Mouse (Mus musculus) intestine, embryonic 15.5 days (tissue): ENCODE measurements around the gene Ndufv3. TPM values are rescaled to one million over a fixed set of nuclear protein-coding genes. Genes with fewer than 3 reads are reported as not detected.
A peak's percentile ranks its signal among the peaks of the same experiment; 100 is the strongest.

Experiments used
- ATAC-seq: fragments of 200-750 bp; cut with Nextera tagmentation; 2 replicates; pipeline ENCODE4 v1.8.0; 2017; ENCODE audit warnings: moderate TSS enrichment, moderate library complexity
- H3K27ac ChIP-seq: fragments of 300-500 bp; sonication (generic); 2 replicates; pipeline ENCODE4 v1.5.1; 2015; ENCODE audit warnings: mild to moderate bottlenecking, inconsistent platforms
- H3K27me3 ChIP-seq: fragments of 300-500 bp; sonication (generic); replicated peaks from 2 replicates; pipeline ENCODE4 v1.6.1; 2015; ENCODE audit warnings: inconsistent platforms
- H3K36me3 ChIP-seq: fragments of 300-500 bp; sonication (generic); 2 replicates; pipeline ENCODE4 v1.6.1; 2015; ENCODE audit warnings: inconsistent platforms
- H3K4me1 ChIP-seq: fragments of 300-500 bp; sonication (generic); replicated peaks from 2 replicates; pipeline ENCODE4 v1.6.1; 2015; ENCODE audit warnings: inconsistent platforms
- H3K4me2 ChIP-seq: fragments of 300-500 bp; sonication (generic); replicated peaks from 2 replicates; pipeline ENCODE4 v1.6.1; 2015; ENCODE audit warnings: mild to moderate bottlenecking, inconsistent platforms
- H3K4me3 ChIP-seq: fragments of 300-500 bp; sonication (generic); replicated peaks from 2 replicates; pipeline ENCODE4 v1.5.1; 2015; ENCODE audit warnings: inconsistent platforms
- H3K9ac ChIP-seq: fragments of 300-500 bp; sonication (generic); 2 replicates; pipeline ENCODE4 v1.6.1; 2015; ENCODE audit warnings: inconsistent platforms
- H3K9me3 ChIP-seq: fragments of 300-500 bp; sonication (generic); 2 replicates; pipeline ENCODE4 v1.6.1; 2016; ENCODE audit warnings: inconsistent platforms
- WGBS: fragments of 180-500 bp; shearing (Covaris S2); methylation state at CpG from one replicate; pipeline ENCODE4 v1.1.7; 2015; 5-methylcytosine and 5-hydroxymethylcytosine counted together
- polyA plus RNA-seq: library from polyadenylated mRNA; unstranded; fragments of >200 nt; fragmentation: Nextera tagmentation; extraction: Ambion mirVana; gene quantifications from 2 replicates; pipeline ENCODE4 v1.2.1, GENCODE M21; 2015

Ndufv3 gene
- polyA plus RNA-seq, 1 experiment from 2014 or later: 404 TPM

GRCm38 (mm10) chr17:31499725-31500124 lies 20.2 kb upstream of the Ndufv3 start:
- no peak overlapping the region for H3K9ac ChIP-seq
- H3K36me3 ChIP-seq: peaks cover 63% of the 10 kb centered on the region
- WGBS: 93% methylated on average over 12 of the region's 12 CpGs
- no peak overlapping the region for H3K27ac ChIP-seq
- H3K4me2 ChIP-seq: no peak overlapping the region
- no peak overlapping the region for H3K4me3 ChIP-seq
- no peaks in the 10 kb centered on the region for H3K4me1 ChIP-seq
- no peak for ATAC-seq
- no peaks in the 10 kb centered on the region for H3K27me3 ChIP-seq
- no peaks in the 10 kb centered on the region for H3K9me3 ChIP-seq

DNA sequence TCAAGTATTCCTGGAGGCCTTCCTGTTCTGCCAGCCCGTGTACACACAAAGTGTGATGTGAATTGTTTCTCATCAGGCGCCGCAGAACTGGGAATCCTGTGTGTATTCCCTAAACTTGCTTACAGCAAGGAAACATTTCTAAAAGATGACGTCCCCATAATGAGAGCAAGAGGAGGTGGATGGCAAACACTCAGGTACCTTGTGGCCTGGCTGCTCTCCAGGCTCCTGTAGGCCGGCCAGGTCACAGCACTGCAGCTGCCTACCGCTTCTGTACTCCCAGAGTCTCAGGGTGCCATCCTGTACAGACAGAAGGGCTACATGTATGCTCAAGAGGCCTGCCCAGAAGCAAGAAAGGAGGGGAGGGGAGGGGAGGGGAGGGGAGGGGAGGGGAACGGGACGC lies 19.5 kb upstream of the Ndufv3 start:
- Histone ChIP-seq H3K9me3 (no peaks in the 10 kb centered on the region), H3K4me3 (no peak overlapping the region), H3K27me3 (no peaks in the 10 kb centered on the region), H3K9ac (no peak overlapping the region), H3K27ac (no peak overlapping the region), H3K4me2 (no peak overlapping the region), H3K4me1 (no peaks in the 10 kb centered on the region), H3K36me3 (peaks cover 63% of the 10 kb centered on the region)
- ATAC-seq: no peak
- 92% methylated on average over 8 of the region's 8 CpGs for WGBS

GRCm38 (mm10) chr17:31500908-31501307 lies 19.0 kb upstream of the Ndufv3 start:
- WGBS: 85% methylated on average over 3 of the region's 3 CpGs
- Histone ChIP-seq H3K9ac (no peak overlapping the region), H3K27me3 (no peaks in the 10 kb centered on the region), H3K4me1 (no peaks in the 10 kb centered on the region), H3K4me3 (no peak overlapping the region), H3K27ac (no peak overlapping the region), H3K4me2 (no peak overlapping the region), H3K36me3 (peaks cover 66% of the 10 kb centered on the region), H3K9me3 (no peaks in the 10 kb centered on the region)
- no peak for ATAC-seq

DNA sequence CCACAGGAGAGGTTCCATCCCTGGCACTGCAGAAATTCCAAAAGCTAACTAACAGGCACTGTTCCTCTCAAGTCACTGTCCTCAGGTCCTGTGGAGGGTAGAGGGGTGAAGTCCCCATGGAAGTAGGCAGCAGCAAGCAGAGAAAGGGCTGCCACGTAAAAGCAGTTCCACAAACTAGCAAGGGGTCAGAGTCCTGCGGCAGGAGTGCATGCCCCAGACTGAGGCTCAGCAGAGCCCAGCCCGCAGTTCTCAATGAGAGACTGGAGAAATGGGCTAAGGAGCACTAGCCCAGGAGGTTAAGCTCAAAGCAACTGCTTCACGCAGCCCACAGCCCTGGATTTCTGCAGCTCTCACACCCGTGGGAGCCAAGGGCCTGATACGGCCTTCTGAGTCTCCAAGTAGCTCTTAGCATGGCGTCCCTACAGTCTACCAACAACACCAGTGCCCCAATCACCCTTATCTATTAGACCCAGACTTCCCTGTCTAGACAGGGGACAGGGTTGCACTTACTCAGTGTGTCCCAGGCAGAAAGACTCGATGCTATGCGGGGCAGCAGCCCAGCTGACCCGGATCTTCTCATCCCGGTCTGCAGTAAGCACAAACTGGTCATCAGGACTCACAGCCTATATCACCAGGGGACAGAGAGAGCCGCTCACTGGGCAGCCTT lies 17.5 kb upstream of the Ndufv3 start:
- no peak for ATAC-seq
- Histone ChIP-seq H3K9me3 (no peaks in the 10 kb centered on the region), H3K27me3 (no peaks in the 10 kb centered on the region), H3K27ac (no peak overlapping the region), H3K4me2 (no peak overlapping the region), H3K36me3 (peaks cover 64% of the 10 kb centered on the region), H3K4me3 (no peak overlapping the region), H3K4me1 (no peaks in the 10 kb centered on the region), H3K9ac (no peak overlapping the region)
- WGBS: 86% methylated on average over 12 of the region's 12 CpGs

GRCm38 (mm10) chr17:31503337-31503736 lies 16.6 kb upstream of the Ndufv3 start:
- 92% methylated on average over 12 of the region's 12 CpGs for WGBS
- no peak for ATAC-seq
- Histone ChIP-seq H3K9ac (no peak overlapping the region), H3K9me3 (no peaks in the 10 kb centered on the region), H3K27me3 (no peaks in the 10 kb centered on the region), H3K4me2 (no peak overlapping the region), H3K4me1 (no peaks in the 10 kb centered on the region), H3K27ac (no peak overlapping the region), H3K4me3 (no peak overlapping the region), H3K36me3 (peaks cover 61% of the 10 kb centered on the region)

DNA sequence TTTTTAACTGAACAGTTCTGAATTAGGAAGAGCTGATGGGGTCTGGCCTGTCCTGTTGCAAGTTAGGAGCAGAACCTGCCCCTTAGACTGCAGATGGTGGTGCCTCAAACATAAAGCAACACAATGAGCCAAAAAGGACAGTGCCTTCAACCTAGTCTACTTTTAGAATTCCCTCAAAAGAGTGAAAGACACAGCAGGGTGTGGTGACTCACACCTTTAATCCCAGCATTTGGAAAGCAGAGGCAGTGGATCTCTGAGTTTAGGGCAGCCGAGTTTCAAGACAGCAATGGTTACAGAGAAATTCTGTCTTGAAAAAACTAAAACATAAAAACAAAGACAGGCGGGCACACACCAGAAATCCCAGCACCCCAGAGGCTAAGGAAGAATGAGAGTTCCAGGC lies 16.0 kb upstream of the Ndufv3 start:
- Histone ChIP-seq H3K27me3 (no peaks in the 10 kb centered on the region), H3K4me2 (no peak overlapping the region), H3K36me3 (peaks cover 59% of the 10 kb centered on the region), H3K27ac (no peak overlapping the region), H3K9ac (no peak overlapping the region), H3K9me3 (no peaks in the 10 kb centered on the region), H3K4me3 (no peak overlapping the region), H3K4me1 (no peaks in the 10 kb centered on the region)
- 80% methylated on average over 2 of the region's 2 CpGs for WGBS
- ATAC-seq: no peak

- no peaks in the 10 kb centered on the region for H3K4me1 ChIP-seq
- H3K4me3 ChIP-seq: no peak overlapping the region
- H3K27me3 ChIP-seq: no peaks in the 10 kb centered on the region
- no peak for ATAC-seq
- WGBS: 82% methylated on average over 5 of the region's 5 CpGs
- H3K4me2 ChIP-seq: no peak overlapping the region
- H3K9ac ChIP-seq: no peak overlapping the region
- H3K9me3 ChIP-seq: no peaks in the 10 kb centered on the region
- H3K27ac ChIP-seq: no peak overlapping the region
- peaks cover 63% of the 10 kb centered on the region for H3K36me3 ChIP-seq
Observed at GRCm38 (mm10) chr17:31505013-31505412, 14.9 kb upstream of the Ndufv3 start.

- 75% methylated on average over 7 of the region's 7 CpGs for WGBS
- H3K27ac ChIP-seq: no peak overlapping the region
Observed at GRCm38 (mm10) chr17:31506282-31506681, 13.6 kb upstream of the Ndufv3 start.

GRCm38 (mm10) chr17:31510944-31511343 lies 9.0 kb upstream of the Ndufv3 start:
- no peak overlapping the region for H3K9ac ChIP-seq
- no peak for ATAC-seq

More at GRCm38 (mm10) chr17:31506282-31506681, 13.6 kb upstream of the Ndufv3 start:
- no peaks in the 10 kb centered on the region for H3K4me1 ChIP-seq
- no peak overlapping the region for H3K4me3 ChIP-seq
- H3K9me3 ChIP-seq: no peaks in the 10 kb centered on the region
- no peaks in the 10 kb centered on the region for H3K27me3 ChIP-seq
- H3K4me2 ChIP-seq: no peak overlapping the region
- ATAC-seq: no peak
- peaks cover 56% of the 10 kb centered on the region for H3K36me3 ChIP-seq
- no peak overlapping the region for H3K9ac ChIP-seq

DNA sequence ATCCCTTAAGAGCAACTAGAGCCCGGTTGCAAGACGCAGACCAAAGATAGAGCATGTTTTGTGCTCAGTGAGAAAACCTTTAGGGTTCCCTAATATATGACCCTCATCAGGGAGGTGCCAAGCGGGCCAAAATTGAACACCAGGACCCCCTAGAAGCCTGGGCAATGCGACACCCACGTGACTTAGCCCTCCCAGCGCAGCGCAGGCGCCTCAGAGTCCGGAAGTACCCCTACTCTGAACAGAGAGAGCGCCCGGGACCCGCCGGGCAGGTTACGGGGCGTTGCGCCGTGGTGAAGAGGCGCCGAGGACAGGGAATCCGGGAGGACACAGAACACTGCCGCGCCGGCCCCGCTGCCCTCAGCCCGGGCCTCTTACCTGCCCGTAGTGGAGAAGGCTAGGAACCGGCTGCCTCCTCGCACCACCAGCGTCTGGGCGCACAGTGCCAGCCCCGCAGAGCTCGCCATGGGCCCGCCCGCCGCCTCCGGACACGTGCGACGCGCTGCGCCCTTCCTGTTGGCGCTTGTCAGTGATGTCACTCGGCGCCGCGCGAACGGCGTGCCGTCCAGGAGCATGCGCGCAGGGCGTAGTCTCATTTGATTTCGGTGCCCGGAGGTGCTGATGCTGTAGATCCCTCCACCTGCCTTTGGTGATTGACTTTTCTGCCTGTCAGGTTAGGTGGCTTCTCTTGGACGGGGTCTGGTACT lies 8.0 kb upstream of the Ndufv3 start:
- Histone ChIP-seq H3K36me3 (peaks cover 24% of the 10 kb centered on the region), H3K9ac (peak overlapping the region; percentile 79), H3K4me1 (no peaks in the 10 kb centered on the region), H3K4me2 (peak overlapping the region; percentile 77), H3K27me3 (no peaks in the 10 kb centered on the region), H3K27ac (peak overlapping the region; percentile 83), H3K4me3 (peak overlapping the region; percentile 88), H3K9me3 (no peaks in the 10 kb centered on the region)
- under 1% methylated on average over 56 of the region's 56 CpGs for WGBS
- ATAC-seq: peak; percentile 98

More at GRCm38 (mm10) chr17:31510944-31511343, 9.0 kb upstream of the Ndufv3 start:
- Histone ChIP-seq H3K4me1 (no peaks in the 10 kb centered on the region), H3K27me3 (no peaks in the 10 kb centered on the region), H3K27ac (no peak overlapping the region), H3K9me3 (no peaks in the 10 kb centered on the region), H3K4me2 (peak overlapping the region; percentile 77), H3K4me3 (peak overlapping the region; percentile 88), H3K36me3 (peaks cover 29% of the 10 kb centered on the region)
- 94% methylated on average over 6 of the region's 6 CpGs for WGBS

GRCm38 (mm10) chr17:31512593-31512992 lies 7.3 kb upstream of the Ndufv3 start:
- H3K27me3 ChIP-seq: no peaks in the 10 kb centered on the region
- H3K4me1 ChIP-seq: no peaks in the 10 kb centered on the region
- peaks cover 20% of the 10 kb centered on the region for H3K36me3 ChIP-seq
- no peak overlapping the region for H3K27ac ChIP-seq
- no peaks in the 10 kb centered on the region for H3K9me3 ChIP-seq
- WGBS: 18% methylated on average over 6 of the region's 6 CpGs
- peak; percentile 12; the same call in 1 of the 2 replicates for ATAC-seq
- peak overlapping the region; percentile 79; the same call in 1 of the 2 replicates for H3K9ac ChIP-seq
- peak overlapping the region; percentile 88 for H3K4me3 ChIP-seq
- peak overlapping the region; percentile 77 for H3K4me2 ChIP-seq

- Histone ChIP-seq H3K9ac (no peak overlapping the region), H3K4me3 (no peak overlapping the region), H3K27me3 (no peaks in the 10 kb centered on the region), H3K4me2 (no peak overlapping the region), H3K4me1 (0 out of 2 replicates have a peak, but pooled peaks cover 2% of the 10 kb centered on the region), H3K27ac (no peak overlapping the region), H3K9me3 (no peaks in the 10 kb centered on the region), H3K36me3 (peaks cover 4% of the 10 kb centered on the region)
- ATAC-seq: no peak
- 62% methylated on average over 1 of the region's 1 CpGs for WGBS
Observed at GRCm38 (mm10) chr17:31514696-31515095, 5.2 kb upstream of the Ndufv3 start.
